Mouse (Mus musculus): ENCODE measurements around the gene Nmi. TPM values are rescaled to one million over a fixed set of nuclear protein-coding genes. Genes with fewer than 3 reads are reported as not detected.
"Not testable (repeated sequence)": the region's sequence is repeated elsewhere in the genome, so short reads cannot be mapped to it uniquely, and the experiment has no call there.

Nmi gene
- 6.5 and 8.0 TPM in 2 replicates for polyA plus RNA-seq (2016; fragmentation: Nextera tagmentation; extraction: Ambion mirVana)

GRCm38 (mm10) chr2:51973410-51973968 lies at the start of gene Nmi:
TSS of gene Nmi (minus strand) at chr2:51973494.
- no peak for DNase-seq (ENCODE audit: low spot score)
- no peaks in the 10 kb centered on the region for H3K9me3 ChIP-seq
- H3K27ac ChIP-seq: peak within 1 kb of the TSS; percentile 92
- H3K4me3 ChIP-seq: peak within 1 kb of the TSS; percentile 64
- H3K27me3 ChIP-seq (ENCODE audit: insufficient read depth, poor library complexity, severe bottlenecking): no peaks in the 10 kb centered on the region
- no peaks in the 10 kb centered on the region for H3K36me3 ChIP-seq
- 74% methylated on average over 9 of the region's 9 CpGs for WGBS
- no peaks in the 10 kb centered on the region for H3K4me1 ChIP-seq

- Histone ChIP-seq H3K36me3 (no peaks in the 10 kb centered on the region), H3K4me1 (peaks cover 11% of the 10 kb centered on the region), H3K27ac (0 out of 2 replicates have a peak overlapping the region, but pooled peaks have one; percentile 47), H3K9me3 (no peaks in the 10 kb centered on the region), H3K27me3 (ENCODE audit: insufficient read depth, poor library complexity, severe bottlenecking) (no peaks in the 10 kb centered on the region), H3K4me3 (peak overlapping the region; percentile 35)
- 29% methylated on average over 7 of the region's 7 CpGs for WGBS
- DNase-seq (ENCODE audit: low spot score): no peak
Measured at GRCm38 (mm10) chr2:52016361-52016760, 43.1 kb upstream of the Nmi start.

GRCm38 (mm10) chr2:52013306-52013820 lies 40.1 kb upstream of the Nmi start:
- WGBS: 71% methylated on average over 9 of the region's 9 CpGs
- H3K4me3 ChIP-seq: no peak overlapping the region
- peaks cover 11% of the 10 kb centered on the region for H3K4me1 ChIP-seq
- no peak for DNase-seq (ENCODE audit: low spot score)
- H3K27me3 ChIP-seq (ENCODE audit: insufficient read depth, poor library complexity, severe bottlenecking): no peaks in the 10 kb centered on the region
- H3K36me3 ChIP-seq: no peaks in the 10 kb centered on the region
- no peaks in the 10 kb centered on the region for H3K9me3 ChIP-seq
- H3K27ac ChIP-seq: no peak overlapping the region

- not testable (repeated sequence) for H3K9me3 ChIP-seq; H3K36me3 ChIP-seq; H3K4me3 ChIP-seq; H3K27me3 ChIP-seq (ENCODE audit: insufficient read depth, poor library complexity, severe bottlenecking); DNase-seq (ENCODE audit: low spot score); H3K4me1 ChIP-seq; H3K27ac ChIP-seq
- 78% methylated on average over 3 of the region's 3 CpGs for WGBS
Measured at GRCm38 (mm10) chr2:52011820-52012219, 38.5 kb upstream of the Nmi start.

GRCm38 (mm10) chr2:52006380-52006779 lies 33.1 kb upstream of the Nmi start:
- H3K9me3 ChIP-seq: no peaks in the 10 kb centered on the region
- no peak overlapping the region for H3K27ac ChIP-seq
- H3K4me1 ChIP-seq: no peaks in the 10 kb centered on the region
- DNase-seq (ENCODE audit: low spot score): no peak
- H3K27me3 ChIP-seq (ENCODE audit: insufficient read depth, poor library complexity, severe bottlenecking): no peaks in the 10 kb centered on the region
- H3K4me3 ChIP-seq: no peak overlapping the region
- H3K36me3 ChIP-seq: no peaks in the 10 kb centered on the region
- WGBS: 71% methylated on average over 3 of the region's 3 CpGs

GRCm38 (mm10) chr2:52002299-52002698 lies 29.0 kb upstream of the Nmi start:
- 90% methylated on average over 10 of the region's 10 CpGs for WGBS
- H3K36me3 ChIP-seq; H3K4me3 ChIP-seq; H3K4me1 ChIP-seq; H3K9me3 ChIP-seq; DNase-seq (ENCODE audit: low spot score); H3K27ac ChIP-seq; H3K27me3 ChIP-seq (ENCODE audit: insufficient read depth, poor library complexity, severe bottlenecking): not testable (repeated sequence)

GRCm38 (mm10) chr2:52001521-52001920 lies 28.2 kb upstream of the Nmi start:
- 85% methylated on average over 8 of the region's 8 CpGs for WGBS
- no peak for DNase-seq (ENCODE audit: low spot score)
- Histone ChIP-seq H3K27ac (no peak overlapping the region), H3K9me3 (no peaks in the 10 kb centered on the region), H3K4me1 (no peaks in the 10 kb centered on the region), H3K27me3 (ENCODE audit: insufficient read depth, poor library complexity, severe bottlenecking) (no peaks in the 10 kb centered on the region), H3K4me3 (no peak overlapping the region), H3K36me3 (no peaks in the 10 kb centered on the region)

- DNase-seq (ENCODE audit: low spot score): no peak
- no peaks in the 10 kb centered on the region for H3K9me3 ChIP-seq
- WGBS: 54% methylated on average over 7 of the region's 7 CpGs
- no peak overlapping the region for H3K27ac ChIP-seq
- no peaks in the 10 kb centered on the region for H3K36me3 ChIP-seq
- H3K4me3 ChIP-seq: no peak overlapping the region
- no peaks in the 10 kb centered on the region for H3K27me3 ChIP-seq (ENCODE audit: insufficient read depth, poor library complexity, severe bottlenecking)
- no peaks in the 10 kb centered on the region for H3K4me1 ChIP-seq
Measured at GRCm38 (mm10) chr2:51999996-52000395, 26.7 kb upstream of the Nmi start.

GRCm38 (mm10) chr2:51991447-51991846 lies 18.2 kb upstream of the Nmi start:
- no peak overlapping the region for H3K27ac ChIP-seq
- no peaks in the 10 kb centered on the region for H3K4me1 ChIP-seq
- DNase-seq (ENCODE audit: low spot score): no peak
- H3K4me3 ChIP-seq: no peak overlapping the region
- no peaks in the 10 kb centered on the region for H3K36me3 ChIP-seq
- H3K27me3 ChIP-seq (ENCODE audit: insufficient read depth, poor library complexity, severe bottlenecking): no peaks in the 10 kb centered on the region
- H3K9me3 ChIP-seq: no peaks in the 10 kb centered on the region
- WGBS: 90% methylated on average over 6 of the region's 6 CpGs

GRCm38 (mm10) chr2:51989559-51989958 lies 16.3 kb upstream of the Nmi start:
- Histone ChIP-seq H3K27ac (no peak overlapping the region), H3K4me3 (no peak overlapping the region), H3K9me3 (no peaks in the 10 kb centered on the region), H3K36me3 (no peaks in the 10 kb centered on the region), H3K4me1 (no peaks in the 10 kb centered on the region), H3K27me3 (ENCODE audit: insufficient read depth, poor library complexity, severe bottlenecking) (no peaks in the 10 kb centered on the region)
- 25% methylated on average over 2 of the region's 2 CpGs for WGBS
- no peak for DNase-seq (ENCODE audit: low spot score)

GRCm38 (mm10) chr2:51986695-51987094 lies 13.4 kb upstream of the Nmi start:
- DNase-seq (ENCODE audit: low spot score): no peak
- no peaks in the 10 kb centered on the region for H3K27me3 ChIP-seq (ENCODE audit: insufficient read depth, poor library complexity, severe bottlenecking)
- H3K4me3 ChIP-seq: no peak overlapping the region
- no peak overlapping the region for H3K27ac ChIP-seq
- H3K36me3 ChIP-seq: no peaks in the 10 kb centered on the region
- H3K4me1 ChIP-seq: peaks cover 6% of the 10 kb centered on the region; the same call in 1 of the 2 replicates
- WGBS: 73% methylated on average over 5 of the region's 5 CpGs
- no peaks in the 10 kb centered on the region for H3K9me3 ChIP-seq

GRCm38 (mm10) chr2:51986157-51986556 lies 12.9 kb upstream of the Nmi start:
- no peaks in the 10 kb centered on the region for H3K27me3 ChIP-seq (ENCODE audit: insufficient read depth, poor library complexity, severe bottlenecking)

GRCm38 (mm10) chr2:51985241-51985640 lies 11.9 kb upstream of the Nmi start:
- no peak for DNase-seq (ENCODE audit: low spot score)
- no peaks in the 10 kb centered on the region for H3K9me3 ChIP-seq
- no peak overlapping the region for H3K27ac ChIP-seq
- no peaks in the 10 kb centered on the region for H3K36me3 ChIP-seq
- 90% methylated on average over 10 of the region's 10 CpGs for WGBS
- no peak overlapping the region for H3K4me3 ChIP-seq
- H3K27me3 ChIP-seq (ENCODE audit: insufficient read depth, poor library complexity, severe bottlenecking): no peaks in the 10 kb centered on the region
- H3K4me1 ChIP-seq: peaks cover 6% of the 10 kb centered on the region; the same call in 1 of the 2 replicates

More at GRCm38 (mm10) chr2:51986157-51986556, 12.9 kb upstream of the Nmi start:
- H3K27ac ChIP-seq: no peak overlapping the region
- H3K4me3 ChIP-seq: no peak overlapping the region
- H3K9me3 ChIP-seq: no peaks in the 10 kb centered on the region
- peaks cover 6% of the 10 kb centered on the region; the same call in 1 of the 2 replicates for H3K4me1 ChIP-seq
- no peaks in the 10 kb centered on the region for H3K36me3 ChIP-seq
- no peak for DNase-seq (ENCODE audit: low spot score)
- 77% methylated on average over 9 of the region's 9 CpGs for WGBS

- Histone ChIP-seq H3K27ac (peak overlapping the region; percentile 49), H3K27me3 (ENCODE audit: insufficient read depth, poor library complexity, severe bottlenecking) (no peaks in the 10 kb centered on the region), H3K9me3 (no peaks in the 10 kb centered on the region), H3K4me1 (peaks cover 6% of the 10 kb centered on the region; the same call in 1 of the 2 replicates), H3K36me3 (no peaks in the 10 kb centered on the region), H3K4me3 (no peak overlapping the region)
- DNase-seq (ENCODE audit: low spot score): no peak
- 49% methylated on average over 13 of the region's 13 CpGs for WGBS
Measured at GRCm38 (mm10) chr2:51982288-51982687, 9.0 kb upstream of the Nmi start.
